Mouse (Mus musculus) megakaryocyte, embryonic 14.5 days (primary cell): ENCODE results near the gene Tmcc3.

Experiments
- FLI1 ChIP-seq: IDR thresholded peaks from 2 replicates; pipeline ENCODE4 v1.6.1; 2012; ENCODE audit warnings: low read length, inconsistent platforms, mixed read lengths
- GATA1 ChIP-seq: IDR thresholded peaks from 3 replicates; pipeline ENCODE4 v1.6.1; 2012; ENCODE audit warnings: mixed read lengths, low read length, inconsistent platforms, borderline replicate concordance

GRCm38 (mm10) chr10:94433901-94434300 lies 122.2 kb downstream of the Tmcc3 start:
- TF ChIP-seq GATA1, result no peak
- TF ChIP-seq FLI1, result no peak
